Mouse (Mus musculus): ENCODE results near the gene Mrps7.

Mrps7 gene

GRCm38 (mm10) chr11:115600743-115601142 lies 3.0 kb upstream of the Mrps7 start:
- H3K4me1 ChIP-seq (replicated peaks; ENCODE audit: low read depth, low read length), result peaks cover 76% of the 10 kb centered on the region
- no peaks in the 10 kb centered on the region for H3K9me3 ChIP-seq (ENCODE audit: low read length)
- H3K36me3 ChIP-seq (ENCODE audit: insufficient read depth, low read length), result peaks cover 75% of the 10 kb centered on the region
- no peaks in the 10 kb centered on the region for H3K27me3 ChIP-seq (ENCODE audit: insufficient read depth, low read length)
- TF ChIP-seq NANOG (IDR thresholded peaks at IDR 0.05; ENCODE audit: borderline replicate concordance, low read length), result no peak
- TF ChIP-seq CTCF (conservative IDR thresholded peaks at IDR 0.05; ENCODE audit: low read length), result no peak
- TF ChIP-seq POU5F1 (IDR thresholded peaks at IDR 0.05; ENCODE audit: borderline replicate concordance, low read length), result no peak
- no peak overlapping the region for H3K4me3 ChIP-seq (replicated peaks; ENCODE audit: low read length)

GRCm38 (mm10) chr11:115601174-115601573 lies 2.6 kb upstream of the Mrps7 start:
- H3K36me3 ChIP-seq (ENCODE audit: insufficient read depth, low read length), result peaks cover 75% of the 10 kb centered on the region
- TF ChIP-seq CTCF (conservative IDR thresholded peaks at IDR 0.05; ENCODE audit: low read length) (no peak), POU5F1 (IDR thresholded peaks at IDR 0.05; ENCODE audit: borderline replicate concordance, low read length) (no peak), NANOG (IDR thresholded peaks at IDR 0.05; ENCODE audit: borderline replicate concordance, low read length) (no peak)
- peaks cover 81% of the 10 kb centered on the region for H3K4me1 ChIP-seq (replicated peaks; ENCODE audit: low read depth, low read length)
- no peak overlapping the region for H3K4me3 ChIP-seq (replicated peaks; ENCODE audit: low read length)
- H3K9me3 ChIP-seq (ENCODE audit: low read length), result no peaks in the 10 kb centered on the region
- H3K27me3 ChIP-seq (ENCODE audit: insufficient read depth, low read length), result no peaks in the 10 kb centered on the region

- Histone ChIP-seq H3K27me3 (ENCODE audit: insufficient read depth, low read length) (no peaks in the 10 kb centered on the region), H3K36me3 (ENCODE audit: insufficient read depth, low read length) (peaks cover 75% of the 10 kb centered on the region), H3K9me3 (ENCODE audit: low read length) (no peaks in the 10 kb centered on the region), H3K4me1 (replicated peaks; ENCODE audit: low read depth, low read length) (peaks cover 80% of the 10 kb centered on the region), H3K4me3 (replicated peaks; ENCODE audit: low read length) (peak overlapping the region; percentile 99)
- no peak for TF ChIP-seq CTCF (conservative IDR thresholded peaks at IDR 0.05; ENCODE audit: low read length)
- no peak for TF ChIP-seq NANOG (IDR thresholded peaks at IDR 0.05; ENCODE audit: borderline replicate concordance, low read length)
- TF ChIP-seq POU5F1 (IDR thresholded peaks at IDR 0.05; ENCODE audit: borderline replicate concordance, low read length), result no peak
Observed at GRCm38 (mm10) chr11:115603128-115603475, 623 bp upstream of the Mrps7 start.

- Histone ChIP-seq H3K9me3 (ENCODE audit: low read length) (no peaks in the 10 kb centered on the region), H3K36me3 (ENCODE audit: insufficient read depth, low read length) (peaks cover 76% of the 10 kb centered on the region), H3K4me3 (replicated peaks; ENCODE audit: low read length) (peak overlapping the region; percentile 99), H3K4me1 (replicated peaks; ENCODE audit: low read depth, low read length) (peaks cover 81% of the 10 kb centered on the region), H3K27me3 (ENCODE audit: insufficient read depth, low read length) (no peaks in the 10 kb centered on the region)
- TF ChIP-seq CTCF (conservative IDR thresholded peaks at IDR 0.05; ENCODE audit: low read length), result no peak
- TF ChIP-seq NANOG (IDR thresholded peaks at IDR 0.05; ENCODE audit: borderline replicate concordance, low read length), result no peak
- TF ChIP-seq POU5F1 (IDR thresholded peaks at IDR 0.05; ENCODE audit: borderline replicate concordance, low read length), result no peak
Observed at GRCm38 (mm10) chr11:115604304-115604696, 575 bp downstream of the Mrps7 start.

GRCm38 (mm10) chr11:115606733-115607132 lies 3.0 kb downstream of the Mrps7 start:
- Histone ChIP-seq H3K4me3 (replicated peaks; ENCODE audit: low read length) (no peak overlapping the region), H3K9me3 (ENCODE audit: low read length) (no peaks in the 10 kb centered on the region), H3K36me3 (ENCODE audit: insufficient read depth, low read length) (peaks cover 78% of the 10 kb centered on the region), H3K4me1 (replicated peaks; ENCODE audit: low read depth, low read length) (peaks cover 78% of the 10 kb centered on the region), H3K27me3 (ENCODE audit: insufficient read depth, low read length) (no peaks in the 10 kb centered on the region)
- TF ChIP-seq CTCF (conservative IDR thresholded peaks at IDR 0.05; ENCODE audit: low read length) (no peak), POU5F1 (IDR thresholded peaks at IDR 0.05; ENCODE audit: borderline replicate concordance, low read length) (no peak), NANOG (IDR thresholded peaks at IDR 0.05; ENCODE audit: borderline replicate concordance, low read length) (no peak)

- Histone ChIP-seq H3K36me3 (ENCODE audit: insufficient read depth, low read length) (peaks cover 74% of the 10 kb centered on the region), H3K27me3 (ENCODE audit: insufficient read depth, low read length) (no peaks in the 10 kb centered on the region), H3K4me1 (replicated peaks; ENCODE audit: low read depth, low read length) (peaks cover 77% of the 10 kb centered on the region), H3K9me3 (ENCODE audit: low read length) (no peaks in the 10 kb centered on the region), H3K4me3 (replicated peaks; ENCODE audit: low read length) (peak overlapping the region; percentile 46)
- TF ChIP-seq NANOG (IDR thresholded peaks at IDR 0.05; ENCODE audit: borderline replicate concordance, low read length) (no peak), CTCF (conservative IDR thresholded peaks at IDR 0.05; ENCODE audit: low read length) (no peak), POU5F1 (IDR thresholded peaks at IDR 0.05; ENCODE audit: borderline replicate concordance, low read length) (no peak)
Observed at GRCm38 (mm10) chr11:115608421-115609399, 5.0 kb downstream of the Mrps7 start.

- TF ChIP-seq POU5F1 (IDR thresholded peaks at IDR 0.05; ENCODE audit: borderline replicate concordance, low read length) (no peak), NANOG (IDR thresholded peaks at IDR 0.05; ENCODE audit: borderline replicate concordance, low read length) (no peak), CTCF (conservative IDR thresholded peaks at IDR 0.05; ENCODE audit: low read length) (no peak)
- Histone ChIP-seq H3K4me1 (replicated peaks; ENCODE audit: low read depth, low read length) (peaks cover 85% of the 10 kb centered on the region), H3K27me3 (ENCODE audit: insufficient read depth, low read length) (no peaks in the 10 kb centered on the region), H3K36me3 (ENCODE audit: insufficient read depth, low read length) (peaks cover 81% of the 10 kb centered on the region), H3K4me3 (replicated peaks; ENCODE audit: low read length) (peak overlapping the region; percentile 46), H3K9me3 (ENCODE audit: low read length) (no peaks in the 10 kb centered on the region)
Observed at GRCm38 (mm10) chr11:115609576-115609975, 5.9 kb downstream of the Mrps7 start.

- no peak for TF ChIP-seq NANOG (IDR thresholded peaks at IDR 0.05; ENCODE audit: borderline replicate concordance, low read length)
- no peak for TF ChIP-seq POU5F1 (IDR thresholded peaks at IDR 0.05; ENCODE audit: borderline replicate concordance, low read length)
- TF ChIP-seq CTCF (conservative IDR thresholded peaks at IDR 0.05; ENCODE audit: low read length), result no peak
- Histone ChIP-seq H3K4me1 (replicated peaks; ENCODE audit: low read depth, low read length) (peaks cover 85% of the 10 kb centered on the region), H3K36me3 (ENCODE audit: insufficient read depth, low read length) (peaks cover 76% of the 10 kb centered on the region), H3K9me3 (ENCODE audit: low read length) (no peaks in the 10 kb centered on the region), H3K4me3 (replicated peaks; ENCODE audit: low read length) (peak overlapping the region; percentile 91), H3K27me3 (ENCODE audit: insufficient read depth, low read length) (no peaks in the 10 kb centered on the region)
Observed at GRCm38 (mm10) chr11:115611173-115611572, 7.4 kb downstream of the Mrps7 start.
